Mouse (Mus musculus): ENCODE results near the gene Sbsn.

GRCm38 (mm10) chr7:30751086-30751669 lies at the start of gene Sbsn:
- TF ChIP-seq CTCF (IDR thresholded peaks at IDR 0.05; ENCODE audit: borderline replicate concordance, insufficient read depth, low read depth, low read length) (no peak), POLR2A (IDR thresholded peaks at IDR 0.05; ENCODE audit: borderline replicate concordance, insufficient read depth, low read length) (no peak)
